Mouse (Mus musculus) intestine, postnatal 0 days (tissue): ENCODE results near the gene Gm21149. TPM values are rescaled to one million over a fixed set of nuclear protein-coding genes. Genes with fewer than 3 reads are reported as not detected.
"Not testable (repeated sequence)": the region's sequence is repeated elsewhere in the genome, so short reads cannot be mapped to it uniquely, and the experiment has no call there.

Experiments
- ATAC-seq: fragments of 200-750 bp; cut with Nextera tagmentation; 2 replicates; pipeline ENCODE4 v1.8.0; 2017; ENCODE audit warnings: mild to moderate bottlenecking, moderate TSS enrichment, moderate library complexity
- H3K27ac ChIP-seq: fragments of 300-500 bp; sonication (generic); 2 replicates; pipeline ENCODE4 v1.5.1; 2014; ENCODE audit warnings: mild to moderate bottlenecking, low read depth, low read length, moderate library complexity
- H3K27me3 ChIP-seq: fragments of 300-500 bp; sonication (generic); replicated peaks from 2 replicates; pipeline ENCODE4 v1.6.1; 2014; ENCODE audit warnings: low read length, mixed read lengths; ENCODE audit not compliant: control insufficient read depth, insufficient read depth
- H3K36me3 ChIP-seq: fragments of 300-500 bp; sonication (generic); 2 replicates; pipeline ENCODE4 v1.6.1; 2014; ENCODE audit warnings: mild to moderate bottlenecking, moderate library complexity; ENCODE audit not compliant: control insufficient read depth, insufficient read depth
- H3K4me1 ChIP-seq: fragments of 300-500 bp; sonication (generic); replicated peaks from 2 replicates; pipeline ENCODE4 v1.6.1; 2014; ENCODE audit warnings: antibody characterized with exemption, low read length, mixed read lengths; ENCODE audit not compliant: control insufficient read depth, insufficient read depth
- H3K4me2 ChIP-seq: fragments of 300-500 bp; sonication (generic); replicated peaks from 2 replicates; pipeline ENCODE4 v1.6.1; 2014; ENCODE audit warnings: low read depth, mild to moderate bottlenecking, moderate library complexity
- H3K4me3 ChIP-seq: fragments of 300-500 bp; sonication (generic); 2 replicates; pipeline ENCODE4 v1.5.1; 2014; ENCODE audit warnings: low read depth, low read length
- H3K9ac ChIP-seq: fragments of 300-500 bp; sonication (generic); 2 replicates; pipeline ENCODE4 v1.6.1; 2014; ENCODE audit warnings: mild to moderate bottlenecking, low read depth, low read length
- H3K9me3 ChIP-seq: fragments of 300-500 bp; sonication (generic); 2 replicates; pipeline ENCODE4 v1.6.1; 2016; ENCODE audit warnings: mixed run types; ENCODE audit not compliant: control insufficient read depth
- CTCF ChIP-seq: sonication (generic); IDR thresholded peaks from 2 replicates; pipeline ENCODE4 v1.5.1; 2016; ENCODE audit warnings: low read depth, mild to moderate bottlenecking, control low read depth, antibody characterized with exemption, moderate library complexity
- WGBS: fragments of 180-500 bp; shearing (Covaris S2); extraction: QIAGEN DNeasy Blood & Tissue Kit; methylation state at CpG from one replicate; pipeline ENCODE4 v1.1.7; 2014; 5-methylcytosine and 5-hydroxymethylcytosine counted together
- polyA plus RNA-seq: library from polyadenylated mRNA; unstranded; fragments of >200 nt; fragmentation: Nextera tagmentation; extraction: Ambion mirVana; gene quantifications from 2 replicates; pipeline ENCODE4 v1.2.1, GENCODE M21; 2015

The Gm21149 gene
- polyA plus RNA-seq, 1 experiment from 2014 or later: not detected

DNA sequence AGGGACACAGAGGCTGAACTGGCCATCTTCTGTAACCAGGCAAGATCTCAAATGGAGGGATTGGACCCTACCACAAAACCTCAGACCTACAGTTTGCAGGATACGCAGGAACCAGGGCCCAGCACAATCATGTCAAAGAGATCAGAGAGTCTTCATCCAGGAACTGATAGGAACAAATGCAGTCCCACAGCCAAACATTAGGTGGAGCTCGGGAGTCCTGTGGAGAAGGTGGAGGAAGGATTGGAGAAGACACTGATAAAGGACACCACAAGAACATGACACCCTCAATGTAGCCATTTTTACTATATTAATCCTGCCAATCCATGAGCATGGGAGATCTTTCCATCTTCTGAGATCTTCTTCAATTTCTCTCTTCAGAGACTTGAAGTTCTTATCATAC lies 12.8 kb downstream of the Gm21149 start:
- not testable (repeated sequence) for H3K4me3 ChIP-seq, H3K9me3 ChIP-seq, H3K4me2 ChIP-seq, H3K9ac ChIP-seq, ATAC-seq, H3K36me3 ChIP-seq, H3K27ac ChIP-seq, H3K27me3 ChIP-seq, H3K4me1 ChIP-seq
- WGBS: 16% methylated on average over 1 of the region's 2 CpGs
- TF ChIP-seq CTCF: peak; percentile 17; the same call in 1 of the 2 replicates

DNA sequence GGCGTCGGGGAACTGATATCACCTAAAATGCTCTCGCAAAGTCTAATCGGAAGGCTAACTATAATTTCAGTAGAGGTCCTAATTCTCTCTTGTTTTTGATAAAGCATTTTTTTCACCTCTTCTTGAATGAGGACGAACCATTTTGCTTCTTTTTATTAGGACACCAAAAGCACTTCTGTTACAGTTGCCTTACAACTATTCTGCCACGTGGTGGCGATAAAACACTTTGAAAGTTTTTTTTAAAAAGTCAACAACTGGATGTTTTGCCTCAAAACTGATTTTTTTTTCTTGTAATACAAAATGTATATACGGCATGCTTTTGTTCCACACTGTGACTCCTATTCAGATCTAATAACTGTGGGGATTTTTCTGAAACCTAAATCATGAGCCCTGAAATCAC lies 14.7 kb downstream of the Gm21149 start:
- H3K9me3 ChIP-seq, H3K36me3 ChIP-seq, H3K27ac ChIP-seq, H3K4me1 ChIP-seq, H3K9ac ChIP-seq, H3K4me3 ChIP-seq, H3K4me2 ChIP-seq, H3K27me3 ChIP-seq, ATAC-seq: not testable (repeated sequence)
- WGBS: 59% methylated on average over 8 of the region's 8 CpGs
- peak; percentile 29 for TF ChIP-seq CTCF

DNA sequence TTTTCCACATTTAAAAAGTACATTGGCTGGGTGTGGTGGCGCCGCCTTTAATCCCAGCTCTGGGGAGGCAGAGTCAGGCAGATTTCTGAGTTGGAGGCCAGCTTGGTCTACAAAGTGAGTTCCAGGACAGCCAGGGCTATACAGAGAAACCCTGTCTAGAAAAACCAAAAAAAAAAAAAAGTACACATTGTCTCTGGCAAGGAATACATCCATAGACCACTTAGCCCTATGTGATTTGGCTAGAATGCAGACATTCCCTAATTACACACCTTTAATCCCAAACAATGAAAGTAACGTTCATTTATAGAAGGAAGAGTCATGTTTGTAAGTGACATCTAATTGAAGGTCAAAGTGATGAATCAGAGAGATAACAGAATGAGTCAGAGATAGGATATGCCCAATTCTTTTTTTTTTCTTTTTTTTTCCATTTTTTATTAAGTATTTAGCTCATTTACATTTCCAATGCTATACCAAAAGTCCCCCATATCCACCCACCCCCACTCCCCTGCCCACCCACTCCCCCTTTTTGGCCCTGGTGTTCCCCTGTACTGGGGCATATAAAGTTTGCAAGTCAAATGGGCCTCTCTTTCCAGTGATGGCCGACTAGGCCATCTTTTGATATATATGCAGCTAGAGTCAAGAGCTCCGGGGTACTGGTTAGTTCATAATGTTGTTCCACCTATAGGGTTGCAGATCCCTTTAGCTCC lies 18.3 kb downstream of the Gm21149 start:
- H3K4me2 ChIP-seq, H3K27ac ChIP-seq, H3K4me3 ChIP-seq, ATAC-seq, H3K9ac ChIP-seq, H3K36me3 ChIP-seq, H3K9me3 ChIP-seq, H3K27me3 ChIP-seq, H3K4me1 ChIP-seq: not testable (repeated sequence)
- 74% methylated on average over 3 of the region's 5 CpGs for WGBS

Other genes with a start within 250 kb of the Gm21149 start
- not detected in 2 replicates for gene Gm21190, start 52.7 kb upstream of the Gm21149 start, polyA plus RNA-seq
- gene Gm21083, start 100.8 kb upstream of the Gm21149 start, polyA plus RNA-seq: not detected in 2 replicates
- not detected in 2 replicates for gene Speer4d, start 142.5 kb upstream of the Gm21149 start, polyA plus RNA-seq
- gene 4930572O03Rik, start 180.5 kb upstream of the Gm21149 start, polyA plus RNA-seq: not detected in 2 replicates
- not detected in 2 replicates for gene Speer4c, start 237.7 kb upstream of the Gm21149 start, polyA plus RNA-seq